Mouse (Mus musculus) urinary bladder, adult 18-20 months (tissue): Measurements from ENCODE around the gene Dysf.

Experiments
- DNase-seq, 2 experiments: peaks; one replicate each; pipeline ENCODE4 v3.0.0; 2022; ENCODE audit warnings: low spot score in 2 of 2, mixed read lengths in 2 of 2

The Dysf gene

GRCm38 (mm10) chr6:84051032-84051431 lies 42.6 kb downstream of the Dysf start:
- DNase-seq: no peak

- DNase-seq: no peak
Measured at GRCm38 (mm10) chr6:84053874-84054530, 45.6 kb downstream of the Dysf start.

GRCm38 (mm10) chr6:84055619-84056018 lies 47.2 kb downstream of the Dysf start:
- DNase-seq: no peak

- no peak for DNase-seq
Measured at GRCm38 (mm10) chr6:84057216-84057615, 48.8 kb downstream of the Dysf start.

- DNase-seq: no peak
Measured at GRCm38 (mm10) chr6:84058671-84059141, 50.3 kb downstream of the Dysf start.

- DNase-seq: no peak
Measured at GRCm38 (mm10) chr6:84059771-84060414, 51.5 kb downstream of the Dysf start.

GRCm38 (mm10) chr6:84061328-84061727 lies 52.9 kb downstream of the Dysf start:
- DNase-seq: peak; percentile 16

GRCm38 (mm10) chr6:84062541-84062940 lies 54.2 kb downstream of the Dysf start:
- DNase-seq: no peak

- no peak for DNase-seq
Measured at GRCm38 (mm10) chr6:84068236-84068635, 59.8 kb downstream of the Dysf start.

- no peak for DNase-seq
Measured at GRCm38 (mm10) chr6:84070251-84070650, 61.9 kb downstream of the Dysf start.

GRCm38 (mm10) chr6:84072574-84072973 lies 64.2 kb downstream of the Dysf start:
- no peak for DNase-seq

- DNase-seq: no peak
Measured at GRCm38 (mm10) chr6:84078172-84078571, 69.8 kb downstream of the Dysf start.

GRCm38 (mm10) chr6:84080631-84081030 lies 72.2 kb downstream of the Dysf start:
- no peak for DNase-seq

- no peak for DNase-seq
Measured at GRCm38 (mm10) chr6:84084757-84085156, 76.4 kb downstream of the Dysf start.

- DNase-seq: no peak
Measured at GRCm38 (mm10) chr6:84093473-84093872, 85.1 kb downstream of the Dysf start.

- DNase-seq: no peak
Measured at GRCm38 (mm10) chr6:84094536-84094935, 86.1 kb downstream of the Dysf start.

- peak; percentile 27 to 60 for DNase-seq
Measured at GRCm38 (mm10) chr6:84094998-84095397, 86.6 kb downstream of the Dysf start.

GRCm38 (mm10) chr6:84095882-84096281 lies 87.5 kb downstream of the Dysf start:
- DNase-seq: no peak

- no peak for DNase-seq
Measured at GRCm38 (mm10) chr6:84102002-84102401, 93.6 kb downstream of the Dysf start.

GRCm38 (mm10) chr6:84105148-84106022 lies 97.0 kb downstream of the Dysf start:
- no peak for DNase-seq

GRCm38 (mm10) chr6:84106082-84106481 lies 97.7 kb downstream of the Dysf start:
- no peak for DNase-seq

- DNase-seq: no peak
Measured at GRCm38 (mm10) chr6:84110377-84110776, 102.0 kb downstream of the Dysf start.
